Mouse (Mus musculus) adrenal gland, postnatal 36 days (tissue): ENCODE data around the gene Fam19a5. TPM values are rescaled to one million over a fixed set of nuclear protein-coding genes. Genes with fewer than 3 reads are reported as not detected.

Experiments
- DNase-seq, 2 experiments: peaks; one replicate each; pipeline ENCODE4 v3.0.0; 2021; ENCODE audit warnings: mixed read lengths in 1 of 2
- microRNA-seq: library from miRNA; unstranded; fragments of <30 nt; microRNA quantifications from one replicate; pipeline ENCODE4 v1.2.0, GENCODE M21; 2021
- total RNA-seq, 2 experiments: library from RNA; stranded (reverse); gene quantifications; 2 replicates each; pipeline ENCODE4 v1.2.3; 2021

The Fam19a5 gene
- total RNA-seq, 2 experiments from 2014 or later = 9.2 to 19.5 TPM

DNA sequence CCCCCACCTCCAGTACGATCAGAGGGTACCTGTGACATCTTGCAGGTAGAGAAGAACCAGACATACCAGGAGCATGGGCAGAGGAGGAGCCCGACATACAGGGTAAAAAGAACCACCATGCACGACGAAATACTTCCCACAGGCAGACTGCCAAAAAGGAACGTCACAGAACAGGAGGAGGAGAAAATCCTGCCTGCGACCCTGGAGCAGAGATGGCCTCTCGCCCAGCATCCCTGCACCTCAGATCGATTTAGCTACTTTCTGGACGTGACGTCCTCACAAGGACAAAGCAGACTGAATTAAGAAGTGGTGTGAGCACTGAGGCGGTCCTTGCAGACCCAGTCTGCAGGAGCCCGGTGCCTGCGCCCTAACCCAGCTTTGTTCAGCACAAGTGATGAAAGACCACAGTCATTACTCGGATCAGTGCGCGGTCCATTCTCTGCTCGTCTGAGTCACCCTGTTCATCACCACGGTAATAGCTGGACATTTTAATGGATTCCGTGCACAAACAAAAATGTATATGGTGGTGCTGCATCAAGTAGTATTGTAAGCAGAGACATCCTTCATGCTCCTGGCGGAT, 182.6 kb downstream of the Fam19a5 start:
- no peak for DNase-seq

DNA sequence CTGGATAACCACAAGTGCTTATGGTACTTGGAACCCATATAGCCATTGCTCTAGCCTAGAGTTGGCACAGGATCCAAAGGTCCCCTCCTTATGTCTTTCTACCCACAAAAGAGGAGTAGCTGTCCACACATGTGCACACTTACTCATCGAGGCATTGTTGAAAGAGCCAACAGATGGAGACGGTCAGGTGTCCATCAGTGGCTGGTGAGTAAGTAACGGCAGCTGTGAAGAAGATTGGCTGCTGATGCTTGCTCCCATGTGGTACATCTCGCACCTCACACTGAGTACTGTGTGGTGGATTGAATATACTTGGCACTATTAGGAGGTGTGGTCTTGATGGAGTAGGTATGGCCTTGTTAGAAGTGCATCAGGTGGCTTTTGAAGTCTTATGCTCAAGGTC, 192.2 kb downstream of the Fam19a5 start:
- DNase-seq = no peak

DNA sequence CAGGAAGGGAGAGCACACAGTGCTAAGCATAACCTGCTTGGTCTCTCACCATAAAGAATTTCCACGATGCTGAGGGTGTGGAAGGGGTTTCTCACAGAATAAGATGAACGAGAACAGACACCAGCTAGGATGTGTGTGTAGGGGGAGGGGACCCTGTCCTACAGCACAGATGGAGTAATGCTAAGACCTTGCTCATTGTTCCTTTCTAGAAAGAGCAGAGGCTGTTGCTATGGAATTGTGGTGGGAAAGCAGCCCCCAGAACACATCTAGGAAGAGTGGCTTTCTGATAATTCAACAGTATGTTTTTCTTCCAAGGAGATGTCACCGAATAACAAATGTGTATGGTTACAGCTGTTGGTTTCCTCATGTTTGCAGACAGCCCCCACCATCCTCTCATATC, 211.4 kb downstream of the Fam19a5 start:
- no peak for DNase-seq

DNA sequence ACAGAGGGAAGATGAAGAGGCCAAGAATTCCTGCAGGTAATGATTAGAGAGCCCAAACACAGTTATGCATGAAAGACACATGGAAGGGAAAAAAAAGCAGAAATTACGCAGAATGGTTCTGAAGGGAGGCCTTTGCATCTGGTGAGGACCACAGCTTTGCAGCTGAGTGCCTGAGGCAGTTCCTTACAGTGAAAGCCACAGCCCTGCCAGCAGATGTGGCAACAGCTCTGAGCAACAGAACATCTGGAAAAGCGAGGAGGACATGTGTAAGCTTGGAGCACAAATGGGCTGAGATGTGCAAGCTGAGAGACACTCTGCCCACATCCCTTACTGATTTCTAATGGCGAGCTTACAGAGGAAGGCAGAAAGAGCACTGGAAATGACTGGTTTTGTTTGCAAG, 221.8 kb downstream of the Fam19a5 start:
- DNase-seq = no peak

DNA sequence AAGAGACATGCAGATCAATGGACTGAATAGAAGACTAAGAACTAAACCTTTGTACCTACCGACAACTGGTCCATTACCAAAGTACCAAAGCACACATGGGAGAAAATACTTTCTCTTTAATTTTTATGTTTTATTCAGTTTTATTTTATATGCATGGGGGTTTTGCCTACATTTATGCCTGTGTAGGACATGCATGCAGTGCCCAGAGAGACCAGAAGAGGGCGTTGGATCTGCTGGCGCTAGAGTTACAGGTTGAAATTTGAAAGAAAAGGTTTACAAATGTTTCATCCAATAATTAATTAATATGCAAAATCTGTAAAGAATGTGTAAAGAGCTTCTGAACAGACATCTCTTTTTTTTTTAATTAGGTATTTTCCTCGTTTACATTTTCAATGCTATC, 229.9 kb downstream of the Fam19a5 start:
- DNase-seq = no peak

DNA sequence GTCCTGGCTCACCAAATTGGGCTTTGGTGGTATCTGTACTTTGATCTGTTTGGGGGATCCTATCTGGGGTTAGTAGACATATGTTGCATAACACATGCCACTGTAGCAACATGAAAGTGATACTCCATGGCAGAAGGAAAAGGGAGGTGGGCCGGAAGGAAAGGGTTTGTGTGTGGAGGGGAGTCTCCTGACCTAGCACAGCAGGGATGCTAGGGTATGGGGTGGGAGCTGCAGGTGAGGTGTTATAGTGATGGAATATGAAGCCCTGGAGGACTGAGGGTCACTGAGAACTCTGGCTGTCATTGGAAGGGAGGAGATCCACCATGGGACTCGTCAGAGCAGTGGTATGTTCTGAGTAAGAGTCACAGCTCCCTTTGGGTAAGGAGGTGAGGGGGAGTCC, 239.2 kb downstream of the Fam19a5 start:
- DNase-seq = no peak

DNA sequence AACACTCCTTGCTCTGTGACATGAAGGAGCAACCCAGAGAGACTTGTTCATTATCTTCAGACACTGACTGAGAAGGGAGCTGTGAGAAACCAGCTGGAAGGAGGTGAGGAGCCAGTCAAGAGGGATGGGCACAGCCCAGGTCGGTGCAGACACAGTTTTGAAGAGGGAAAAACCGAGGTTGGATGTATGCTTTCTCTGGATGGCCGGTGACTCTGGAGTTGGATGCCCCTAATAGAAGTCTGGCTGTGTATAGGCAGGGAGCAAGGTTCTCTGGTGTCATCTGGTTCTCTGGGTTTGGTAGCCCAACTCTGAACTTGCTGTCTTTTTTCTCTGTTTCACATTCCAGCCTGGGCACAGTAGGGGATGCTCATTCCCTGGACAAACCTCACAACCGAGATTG, 245.6 kb downstream of the Fam19a5 start:
- no peak for DNase-seq

DNA sequence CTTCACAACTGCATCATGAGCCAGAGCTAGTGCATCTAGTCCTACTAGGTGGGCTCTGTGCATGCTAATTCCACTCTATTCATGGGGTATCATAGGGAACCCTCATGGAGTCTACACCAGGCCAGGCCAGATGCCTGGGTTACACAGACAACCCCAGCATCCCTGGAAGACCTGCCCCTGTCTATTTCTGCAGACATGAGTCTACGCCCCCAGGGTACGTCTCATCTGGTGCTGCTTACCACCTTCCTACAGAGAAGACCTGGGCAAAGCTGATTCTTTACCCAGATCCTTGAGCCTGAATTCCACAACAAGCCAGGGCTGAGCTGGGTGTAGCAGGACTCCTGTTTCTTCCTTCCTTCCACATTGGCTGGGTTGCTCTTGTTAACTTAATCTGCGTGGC, 249.6 kb downstream of the Fam19a5 start:
- DNase-seq = no peak

DNA sequence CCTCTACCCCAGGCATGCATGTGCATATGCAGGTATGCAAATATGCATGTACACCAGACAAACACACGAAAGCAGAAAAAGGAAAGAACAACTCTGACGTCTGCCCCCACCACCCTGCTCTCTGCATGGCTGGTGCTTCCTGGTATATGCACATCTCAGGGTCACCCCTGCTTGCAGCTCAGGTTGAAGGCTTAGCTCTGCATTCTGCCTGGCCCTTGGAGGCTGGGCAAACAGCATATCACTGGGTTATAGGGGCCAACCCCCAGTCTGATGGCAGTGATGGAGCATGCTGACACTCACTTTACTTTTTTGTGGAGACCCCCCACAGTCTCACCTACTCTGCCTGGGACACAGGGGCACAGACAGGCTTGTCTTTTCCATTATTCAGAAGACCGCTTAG, 252.5 kb downstream of the Fam19a5 start:
- no peak for DNase-seq

Small RNA genes lying within 50 kb of the gene (microRNA-seq; reads per million reads assigned to microRNA genes)
- gene Mir6393 = not detected
